Mouse (Mus musculus) c-Kit-positive CD71-positive TER-119-positive erythroid progenitor cells, embryonic 14.5 days (primary cell): Measurements from ENCODE around the gene Etv6.
A peak's percentile ranks its signal among the peaks of the same experiment; 100 is the strongest.

ENCODE experiments used
- DNase-seq: peaks from one replicate; pipeline ENCODE4 v3.0.0-alpha.2; 2013; ENCODE audit warnings: low spot score

Etv6 gene

GRCm38 (mm10) chr6:134075031-134075430 is 39.5 kb downstream of the Etv6 start:
- no peak for DNase-seq

- DNase-seq, result no peak
Observed at GRCm38 (mm10) chr6:134078016-134078415, 42.5 kb downstream of the Etv6 start.

- DNase-seq, result no peak
Observed at GRCm38 (mm10) chr6:134079112-134079511, 43.6 kb downstream of the Etv6 start.

- no peak for DNase-seq
Observed at GRCm38 (mm10) chr6:134079563-134079962, 44.1 kb downstream of the Etv6 start.

GRCm38 (mm10) chr6:134080946-134081345 is 45.4 kb downstream of the Etv6 start:
- DNase-seq, result no peak

GRCm38 (mm10) chr6:134082229-134082920 is 46.9 kb downstream of the Etv6 start:
- DNase-seq, result peak; percentile 54

- peak; percentile 29 for DNase-seq
Observed at GRCm38 (mm10) chr6:134083428-134083827, 47.9 kb downstream of the Etv6 start.

GRCm38 (mm10) chr6:134086351-134086750 is 50.9 kb downstream of the Etv6 start:
- DNase-seq, result no peak

GRCm38 (mm10) chr6:134087709-134088108 is 52.2 kb downstream of the Etv6 start:
- no peak for DNase-seq

- no peak for DNase-seq
Observed at GRCm38 (mm10) chr6:134089671-134090377, 54.3 kb downstream of the Etv6 start.

GRCm38 (mm10) chr6:134090378-134090692 is 54.8 kb downstream of the Etv6 start:
- no peak for DNase-seq

GRCm38 (mm10) chr6:134090875-134091274 is 55.4 kb downstream of the Etv6 start:
- no peak for DNase-seq

- no peak for DNase-seq
Observed at GRCm38 (mm10) chr6:134091398-134091801, 55.9 kb downstream of the Etv6 start.

- no peak for DNase-seq
Observed at GRCm38 (mm10) chr6:134094066-134094465, 58.6 kb downstream of the Etv6 start.

- no peak for DNase-seq
Observed at GRCm38 (mm10) chr6:134094620-134095019, 59.1 kb downstream of the Etv6 start.

GRCm38 (mm10) chr6:134095582-134095981 is 60.1 kb downstream of the Etv6 start:
- DNase-seq, result no peak

- no peak for DNase-seq
Observed at GRCm38 (mm10) chr6:134099976-134100743, 64.7 kb downstream of the Etv6 start.

GRCm38 (mm10) chr6:134102396-134102795 is 66.9 kb downstream of the Etv6 start:
- DNase-seq, result no peak

- no peak for DNase-seq
Observed at GRCm38 (mm10) chr6:134103519-134103918, 68.0 kb downstream of the Etv6 start.

- no peak for DNase-seq
Observed at GRCm38 (mm10) chr6:134105514-134106201, 70.2 kb downstream of the Etv6 start.

GRCm38 (mm10) chr6:134107696-134108095 is 72.2 kb downstream of the Etv6 start:
- DNase-seq, result no peak

- DNase-seq, result no peak
Observed at GRCm38 (mm10) chr6:134109675-134110074, 74.2 kb downstream of the Etv6 start.
